Mouse (Mus musculus) kidney, adult 2 months (tissue): ENCODE results near the gene Tmem102. TPM values are rescaled to one million over a fixed set of nuclear protein-coding genes. Genes with fewer than 3 reads are reported as not detected.

Source experiments
- DNase-seq: peaks from one replicate; pipeline ENCODE4 v3.0.0; 2021
- H3K27ac ChIP-seq: fragments of 200-500 bp; 2 replicates; pipeline ENCODE4 v1.5.1; 2012; ENCODE audit warnings: low read depth, low read length, control low read depth, inconsistent platforms; ENCODE audit not compliant: insufficient read depth
- H3K27me3 ChIP-seq: fragments of 200-500 bp; replicated peaks from 2 replicates; pipeline ENCODE4 v1.6.1; 2012; ENCODE audit warnings: mild to moderate bottlenecking, moderate library complexity, low read length, inconsistent platforms; ENCODE audit not compliant: control insufficient read depth, insufficient read depth
- H3K36me3 ChIP-seq: fragments of 200-500 bp; 2 replicates; pipeline ENCODE4 v1.6.1; 2012; ENCODE audit warnings: mild to moderate bottlenecking, moderate library complexity, low read length, inconsistent platforms; ENCODE audit not compliant: control insufficient read depth, insufficient read depth
- H3K4me1 ChIP-seq: fragments of 200-500 bp; 2 replicates; pipeline ENCODE4 v1.6.1; 2011; ENCODE audit warnings: low read length; ENCODE audit not compliant: control insufficient read depth, insufficient read depth
- H3K4me3 ChIP-seq: fragments of 200-500 bp; 2 replicates; pipeline ENCODE4 v1.5.1; 2011; ENCODE audit warnings: mild to moderate bottlenecking, low read depth, low read length, control low read depth; ENCODE audit not compliant: insufficient read depth
- CTCF ChIP-seq: fragments of 200-500 bp; conservative IDR thresholded peaks from 2 replicates; pipeline ENCODE4 v1.5.1; 2011; ENCODE audit warnings: low read depth, mild to moderate bottlenecking, control low read depth, low read length, moderate library complexity, mixed read lengths; ENCODE audit not compliant: insufficient read depth, insufficient read length
- POLR2A ChIP-seq: fragments of 200-500 bp; IDR thresholded peaks from one replicate; pipeline ENCODE4 v1.6.1; 2011; ENCODE audit warnings: low read depth, low read length, control low read depth
- WGBS: fragments of 180-500 bp; shearing (Covaris S2); methylation state at CpG from one replicate; pipeline ENCODE4 v1.1.7; 2018; 5-methylcytosine and 5-hydroxymethylcytosine counted together
- polyA plus RNA-seq: library from polyadenylated mRNA; depleted of rRNA; stranded (reverse); fragments of >200 nt; gene quantifications from 2 replicates; pipeline ENCODE4 v1.2.3, GENCODE M21; 2012

The Tmem102 gene
- polyA plus RNA-seq, 1 experiment = 19.2 TPM

- Histone ChIP-seq H3K36me3 (no peaks in the 10 kb centered on the region), H3K4me3 (peak overlapping the region; percentile 45), H3K27me3 (no peaks in the 10 kb centered on the region; the same call in 1 of the 2 replicates), H3K27ac (peak overlapping the region; percentile 18; the same call in 1 of the 2 replicates), H3K4me1 (peaks cover 20% of the 10 kb centered on the region)
- DNase-seq = peak; percentile 90
- TF ChIP-seq POLR2A (no peak), CTCF (peak; percentile 57)
- WGBS = 2% methylated on average over 60 of the region's 60 CpGs
These were observed 1.4 kb downstream of the Tmem102 start for GRCm38 (mm10) chr11:69803786-69804651.

- no peak for DNase-seq
- H3K27me3 ChIP-seq = no peaks in the 10 kb centered on the region; the same call in 1 of the 2 replicates
- 5% methylated on average over 12 of the region's 12 CpGs for WGBS
- H3K4me3 ChIP-seq = peak overlapping the region; percentile 45
- peaks cover 20% of the 10 kb centered on the region for H3K4me1 ChIP-seq
- H3K36me3 ChIP-seq = no peaks in the 10 kb centered on the region
- no peak overlapping the region for H3K27ac ChIP-seq
- TF ChIP-seq CTCF (no peak), POLR2A (no peak)
These were observed 2.1 kb downstream of the Tmem102 start for GRCm38 (mm10) chr11:69803328-69803727.

GRCm38 (mm10) chr11:69802648-69803105 is 2.7 kb downstream of the Tmem102 start:
- WGBS = 2% methylated on average over 33 of the region's 33 CpGs
- peak; percentile 87 for DNase-seq
- TF ChIP-seq POLR2A (no peak), CTCF (no peak)
- H3K4me1 ChIP-seq = peaks cover 20% of the 10 kb centered on the region
- peak overlapping the region; percentile 45 for H3K4me3 ChIP-seq
- H3K36me3 ChIP-seq = no peaks in the 10 kb centered on the region
- no peak overlapping the region for H3K27ac ChIP-seq
- H3K27me3 ChIP-seq = no peaks in the 10 kb centered on the region; the same call in 1 of the 2 replicates

- Histone ChIP-seq H3K4me3 (peak within 1 kb of the TSS; percentile 45), H3K36me3 (no peaks in the 10 kb centered on the region), H3K27ac (no peak within 1 kb of the TSS), H3K4me1 (peaks cover 20% of the 10 kb centered on the region), H3K27me3 (no peaks in the 10 kb centered on the region; the same call in 1 of the 2 replicates)
- 4% methylated on average over 33 of the region's 33 CpGs for WGBS
- no peak for DNase-seq
- no peak for TF ChIP-seq CTCF
- TF ChIP-seq POLR2A = no peak
These were observed 3.9 kb downstream of the Tmem102 start, which contains the start of gene Fgf11 for GRCm38 (mm10) chr11:69801379-69801977. Gene Fgf11 (minus strand): TSS chr11:69801857.

- Histone ChIP-seq H3K27ac (no peak overlapping the region), H3K4me1 (peaks cover 20% of the 10 kb centered on the region), H3K4me3 (peak overlapping the region; percentile 42), H3K27me3 (no peaks in the 10 kb centered on the region; the same call in 1 of the 2 replicates), H3K36me3 (no peaks in the 10 kb centered on the region)
- no peak for TF ChIP-seq CTCF
- no peak for TF ChIP-seq POLR2A
- WGBS = 2% methylated on average over 36 of the region's 36 CpGs
- DNase-seq = peak; percentile 49
These were observed 4.8 kb downstream of the Tmem102 start for GRCm38 (mm10) chr11:69800392-69801197.

GRCm38 (mm10) chr11:69800138-69800391 is 5.4 kb downstream of the Tmem102 start:
- DNase-seq = peak; percentile 16
- WGBS = 21% methylated on average over 11 of the region's 11 CpGs
- no peak overlapping the region for H3K4me3 ChIP-seq
- TF ChIP-seq POLR2A (no peak), CTCF (no peak)
- no peaks in the 10 kb centered on the region; the same call in 1 of the 2 replicates for H3K27me3 ChIP-seq
- peaks cover 20% of the 10 kb centered on the region for H3K4me1 ChIP-seq
- H3K36me3 ChIP-seq = no peaks in the 10 kb centered on the region
- no peak overlapping the region for H3K27ac ChIP-seq
